Mouse (Mus musculus): ENCODE results near the gene Pacsin2.
"Not testable (repeated sequence)": the region's sequence is repeated elsewhere in the genome, so short reads cannot be mapped to it uniquely, and the experiment has no call there.

GRCm38 (mm10) chr15:83462349-83462748 is 2.1 kb downstream of the Pacsin2 start:
- not testable (repeated sequence) for TF ChIP-seq CTCF (IDR thresholded peaks at IDR 0.05; ENCODE audit: control insufficient read depth, insufficient read depth, low read length); POLR2A (IDR thresholded peaks at IDR 0.05; ENCODE audit: borderline replicate concordance, control insufficient read depth, low read depth, low read length)

All from bone marrow, adult 2 months (tissue).